Mouse (Mus musculus): ENCODE data around the gene Fuca1.

Fuca1 gene

GRCm38 (mm10) chr4:135889884-135890283, 30.7 kb upstream of the Fuca1 start:
- DNase-seq = peak; percentile 89

GRCm38 (mm10) chr4:135891539-135891938, 29.0 kb upstream of the Fuca1 start:
- no peak for DNase-seq

- DNase-seq = no peak
Measured at GRCm38 (mm10) chr4:135892884-135893283, 27.7 kb upstream of the Fuca1 start.

- no peak for DNase-seq
Measured at GRCm38 (mm10) chr4:135895071-135895571, 25.4 kb upstream of the Fuca1 start, which contains the start of gene Cnr2. TSS of gene Cnr2 (plus strand) at chr4:135895394.

- DNase-seq = no peak
Measured at GRCm38 (mm10) chr4:135896157-135896556, 24.4 kb upstream of the Fuca1 start.

GRCm38 (mm10) chr4:135898380-135899049, 22.0 kb upstream of the Fuca1 start:
- no peak for DNase-seq

- DNase-seq = no peak
Measured at GRCm38 (mm10) chr4:135899050-135899448, 21.5 kb upstream of the Fuca1 start.

GRCm38 (mm10) chr4:135900008-135900407, 20.5 kb upstream of the Fuca1 start:
- DNase-seq = no peak

- DNase-seq = no peak
Measured at GRCm38 (mm10) chr4:135902606-135903242, 17.8 kb upstream of the Fuca1 start.

- DNase-seq = no peak
Measured at GRCm38 (mm10) chr4:135904810-135905209, 15.7 kb upstream of the Fuca1 start.

- DNase-seq = no peak
Measured at GRCm38 (mm10) chr4:135906633-135907032, 13.9 kb upstream of the Fuca1 start.

- no peak for DNase-seq
Measured at GRCm38 (mm10) chr4:135909326-135910066, 11.0 kb upstream of the Fuca1 start.

GRCm38 (mm10) chr4:135911531-135911930, 9.0 kb upstream of the Fuca1 start:
- DNase-seq = no peak

GRCm38 (mm10) chr4:135912164-135912563, 8.4 kb upstream of the Fuca1 start:
- no peak for DNase-seq

- DNase-seq = peak; percentile 88
Measured at GRCm38 (mm10) chr4:135912835-135913234, 7.7 kb upstream of the Fuca1 start.

- no peak for DNase-seq
Measured at GRCm38 (mm10) chr4:135913433-135913832, 7.1 kb upstream of the Fuca1 start.

- DNase-seq = no peak
Measured at GRCm38 (mm10) chr4:135918635-135919279, 1.8 kb upstream of the Fuca1 start.

GRCm38 (mm10) chr4:135919280-135919639, 1.3 kb upstream of the Fuca1 start:
- no peak for DNase-seq

- no peak for DNase-seq
Measured at GRCm38 (mm10) chr4:135921257-135922120, 954 bp downstream of the Fuca1 start.

- no peak for DNase-seq
Measured at GRCm38 (mm10) chr4:135922190-135922589, 1.7 kb downstream of the Fuca1 start.

- no peak for DNase-seq
Measured at GRCm38 (mm10) chr4:135924418-135924817, 3.9 kb downstream of the Fuca1 start.

GRCm38 (mm10) chr4:135925341-135925740, 4.8 kb downstream of the Fuca1 start:
- no peak for DNase-seq
